In genomic region chr1:38124261-38124660, GRCm38 (mm10) we compare ENCODE assay signal across 25 mouse cellular contexts. TPM values are rescaled to one million over a fixed set of nuclear protein-coding genes. Genes with fewer than 3 reads are reported as not detected.
DNase-seq lines count a peak whose midpoint lies in the region; ATAC-seq and TF ChIP-seq lines count a peak whose summit lies in the region.
"Had no signal": no experiment of that assay in that cellular context is flagged by ENCODE, and none has a peak within 500 bp of the region (broad histone marks: within the 10 kb centered on the region; RNA-seq: fewer than 3 reads in every experiment).

No protein-coding gene starts in this region.

- H3K27me3 ChIP-seq in midbrain, embryonic 11.5 days (ENCODE audit: control insufficient read depth, insufficient read depth, low read length), result no peaks in the 10 kb centered on the region
- H3K27me3 ChIP-seq in midbrain, embryonic 15.5 days (replicated peaks), result no peaks in the 10 kb centered on the region
- no peaks in the 10 kb centered on the region for H3K27me3 ChIP-seq in liver, embryonic 12.5 days (replicated peaks)
- no peaks in the 10 kb centered on the region for H3K27me3 ChIP-seq in liver, embryonic 16.5 days (ENCODE audit: control insufficient read depth, insufficient read depth, low read depth, low read length)
- H3K27me3 ChIP-seq in kidney, adult 2 months (replicated peaks; ENCODE audit: control insufficient read depth, insufficient read depth, low read length), result no peaks in the 10 kb centered on the region
- H3K27me3 ChIP-seq: CH12.LX; embryonic facial prominence, embryonic 13.5 days; forebrain, embryonic 12.5 days; heart, embryonic 15.5 days; hindbrain, embryonic 13.5 days; Patski had no signal

- H3K4me1 ChIP-seq in midbrain, embryonic 11.5 days (ENCODE audit: control insufficient read depth, insufficient read depth, low read length), result peaks cover 11% of the 10 kb centered on the region; the same call in 1 of the 2 replicates
- peaks cover 20% of the 10 kb centered on the region for H3K4me1 ChIP-seq in midbrain, embryonic 15.5 days
- peaks cover 52% of the 10 kb centered on the region for H3K4me1 ChIP-seq in liver, embryonic 12.5 days
- peaks cover 23% of the 10 kb centered on the region for H3K4me1 ChIP-seq in liver, embryonic 16.5 days (ENCODE audit: control insufficient read depth, low read depth, low read length)
- peaks cover 17% of the 10 kb centered on the region for H3K4me1 ChIP-seq in kidney, adult 2 months (ENCODE audit: control insufficient read depth, insufficient read depth, low read length)

- no peak overlapping the region for H3K4me2 ChIP-seq in midbrain, embryonic 11.5 days
- H3K4me2 ChIP-seq in midbrain, embryonic 15.5 days, result no peak overlapping the region
- 0 out of 2 replicates have a peak overlapping the region, but pooled peaks have one; percentile 7 for H3K4me2 ChIP-seq in liver, embryonic 12.5 days
- H3K4me2 ChIP-seq in liver, embryonic 16.5 days (ENCODE audit: low read depth, low read length), result peak overlapping the region; percentile 31
- H3K4me2 ChIP-seq: embryonic facial prominence, embryonic 13.5 days; forebrain, embryonic 12.5 days; heart, embryonic 11.5 days; heart, embryonic 15.5 days; hindbrain, embryonic 13.5 days had no signal

- no peak overlapping the region for H3K4me3 ChIP-seq in midbrain, embryonic 11.5 days (ENCODE audit: low read depth, low read length)
- H3K4me3 ChIP-seq in midbrain, embryonic 15.5 days, result no peak overlapping the region
- H3K4me3 ChIP-seq in liver, embryonic 12.5 days, result no peak overlapping the region
- H3K4me3 ChIP-seq in liver, embryonic 16.5 days (ENCODE audit: low read depth, low read length), result no peak overlapping the region
- H3K4me3 ChIP-seq in kidney, adult 2 months (ENCODE audit: insufficient read depth, low read depth, low read length), result no peak overlapping the region
- H3K4me3 ChIP-seq: embryonic facial prominence, embryonic 13.5 days; forebrain, embryonic 12.5 days; heart, adult 2 months; heart, embryonic 15.5 days; hindbrain, embryonic 13.5 days had no signal

- H3K9me3 ChIP-seq in midbrain, embryonic 11.5 days (ENCODE audit: control insufficient read depth, low read length), result no peaks in the 10 kb centered on the region
- H3K9me3 ChIP-seq in midbrain, embryonic 15.5 days, result no peaks in the 10 kb centered on the region
- no peaks in the 10 kb centered on the region for H3K9me3 ChIP-seq in liver, embryonic 12.5 days (replicated peaks)
- H3K9me3 ChIP-seq in liver, embryonic 16.5 days (replicated peaks; ENCODE audit: control insufficient read depth, low read length), result no peaks in the 10 kb centered on the region
- H3K9me3 ChIP-seq: embryonic facial prominence, embryonic 13.5 days; forebrain, embryonic 12.5 days; heart, embryonic 15.5 days; hindbrain, embryonic 13.5 days had no signal

- H3K36me3 ChIP-seq in midbrain, embryonic 11.5 days (ENCODE audit: control insufficient read depth, insufficient read depth, low read length), result no peaks in the 10 kb centered on the region
- no peaks in the 10 kb centered on the region for H3K36me3 ChIP-seq in midbrain, embryonic 15.5 days (replicated peaks)
- peaks cover 5% of the 10 kb centered on the region; the same call in 1 of the 2 replicates for H3K36me3 ChIP-seq in liver, embryonic 12.5 days
- no peaks in the 10 kb centered on the region for H3K36me3 ChIP-seq in liver, embryonic 16.5 days (ENCODE audit: control insufficient read depth, insufficient read depth)
- no peaks in the 10 kb centered on the region for H3K36me3 ChIP-seq in kidney, adult 2 months (ENCODE audit: control insufficient read depth, insufficient read depth, low read length)
- H3K36me3 ChIP-seq: embryonic facial prominence, embryonic 13.5 days; forebrain, embryonic 12.5 days; heart, embryonic 15.5 days; hindbrain, embryonic 13.5 days had no signal

- no peak overlapping the region for H3K9ac ChIP-seq in midbrain, embryonic 11.5 days (ENCODE audit: low read length)
- no peak overlapping the region for H3K9ac ChIP-seq in midbrain, embryonic 15.5 days
- H3K9ac ChIP-seq in liver, embryonic 12.5 days, result peak overlapping the region; percentile 18; the same call in 1 of the 2 replicates
- no peak overlapping the region for H3K9ac ChIP-seq in liver, embryonic 16.5 days (ENCODE audit: low read depth, low read length)
- H3K9ac ChIP-seq: embryonic facial prominence, embryonic 13.5 days; forebrain, embryonic 12.5 days; heart, embryonic 15.5 days; hindbrain, embryonic 13.5 days had no signal

- peak; percentile 69 for DNase-seq in midbrain, embryonic 11.5 days (ENCODE audit: low spot score, missing footprints)
- no peak for DNase-seq in kidney, postnatal 25 days
- DNase-seq in adrenal gland, adult 2 months, result no peak
- no peak for DNase-seq in left cerebral cortex, postnatal 25 days (ENCODE audit: low spot score in 2 of 2)
- DNase-seq in kidney, adult 2 months, result no peak
- DNase-seq: adrenal gland, adult 8-10 months; adrenal gland, postnatal 36 days; cerebellum, adult 11 months; cerebellum, adult 8-10 months; cerebellum, postnatal 25 days; gastrocnemius, postnatal 10 days; heart, adult 2 months; heart, postnatal 14 days had no signal

- no peak for TF ChIP-seq CTCF in kidney, adult 2 months (conservative IDR thresholded peaks at IDR 0.05; ENCODE audit: insufficient read depth, insufficient read length, low read depth, low read length)

- H3K27ac ChIP-seq in midbrain, embryonic 11.5 days (ENCODE audit: low read depth, low read length), result no peak overlapping the region
- H3K27ac ChIP-seq in midbrain, embryonic 15.5 days, result no peak overlapping the region
- H3K27ac ChIP-seq in liver, embryonic 12.5 days, result no peak overlapping the region; the same call in 1 of the 2 replicates
- peak overlapping the region; percentile 58 for H3K27ac ChIP-seq in liver, embryonic 16.5 days (ENCODE audit: low read length)
- H3K27ac ChIP-seq in kidney, adult 2 months (ENCODE audit: insufficient read depth, low read depth, low read length), result no peak overlapping the region
- H3K27ac ChIP-seq: embryonic facial prominence, embryonic 13.5 days; forebrain, embryonic 12.5 days; heart, adult 2 months; heart, embryonic 15.5 days; hindbrain, embryonic 13.5 days had no signal

- ATAC-seq in midbrain, embryonic 11.5 days (ENCODE audit: low FRiP score), result no peak
- no peak for ATAC-seq in midbrain, embryonic 15.5 days (replicated peaks)
- ATAC-seq in liver, embryonic 12.5 days, result no peak
- ATAC-seq in liver, embryonic 16.5 days (ENCODE audit: low read depth), result peak; percentile 47
- ATAC-seq: activated CD4-positive, CD25-positive, alpha-beta regulatory T cell, adult 4 months; forebrain, embryonic 16.5 days; Patski had no signal

- no peak for TF ChIP-seq POLR2A in kidney, adult 2 months (IDR thresholded peaks at IDR 0.05; ENCODE audit: low read depth, low read length)

- intact Hi-C loops in left cerebral cortex, postnatal 25 days (cut with DNase I), result no loop called here

RNA-seq across cellular contexts. Expression of gene Rev1, which starts 5.3 kb away (rescaled TPM):
- 31.6 and 38.0 TPM in 2 replicates for polyA plus RNA-seq in midbrain, embryonic 11.5 days (2014; fragmentation: Nextera tagmentation; extraction: Ambion mirVana)
- polyA plus RNA-seq in midbrain, embryonic 15.5 days (2015; fragmentation: Nextera tagmentation; extraction: Ambion mirVana), result 39.7 and 39.9 TPM in 2 replicates
- 28.1 and 28.4 TPM in 2 replicates for polyA plus RNA-seq in liver, embryonic 12.5 days (2016; fragmentation: Nextera tagmentation; extraction: Ambion mirVana)
- 13.0 and 13.1 TPM in 2 replicates for polyA plus RNA-seq in liver, embryonic 16.5 days (2015; fragmentation: Nextera tagmentation; extraction: Ambion mirVana)
- 10 to 100 TPM; 18.5 to 20.0 TPM for total RNA-seq in adrenal gland, adult 2 months (2021)
- polyA plus RNA-seq in adrenal gland, adult 2 months (2012; rRNA removed), result 6.6 and 6.7 TPM in 2 replicates
- 10 to 100 TPM; 29.3 to 36.7 TPM for total RNA-seq in left cerebral cortex, postnatal 25 days (2021)
- 7.7 and 8.4 TPM in 2 replicates for polyA plus RNA-seq in kidney, adult 2 months (2012; rRNA removed)

Comparison
In these comparisons a context has a peak if more than half of its experiments do, and no peak if none do; other contexts are left out.
1. H3K4me2 ChIP-seq: peak in liver, embryonic 12.5 days (single experiment) and liver, embryonic 16.5 days (single experiment); none in midbrain, embryonic 11.5 days (single experiment) and midbrain, embryonic 15.5 days (single experiment).